Mouse (Mus musculus): ENCODE results near the gene Mfsd6.

- TF ChIP-seq CTCF (IDR thresholded peaks at IDR 0.05; ENCODE audit: low read depth) (no peak), EP300 (IDR thresholded peaks at IDR 0.05; ENCODE audit: low read depth) (no peak)
These were observed 13.2 kb downstream of the Mfsd6 start for GRCm38 (mm10) chr1:52714021-52714420.
